Mouse (Mus musculus): Measurements from ENCODE around the gene Grin2c.

DNA sequence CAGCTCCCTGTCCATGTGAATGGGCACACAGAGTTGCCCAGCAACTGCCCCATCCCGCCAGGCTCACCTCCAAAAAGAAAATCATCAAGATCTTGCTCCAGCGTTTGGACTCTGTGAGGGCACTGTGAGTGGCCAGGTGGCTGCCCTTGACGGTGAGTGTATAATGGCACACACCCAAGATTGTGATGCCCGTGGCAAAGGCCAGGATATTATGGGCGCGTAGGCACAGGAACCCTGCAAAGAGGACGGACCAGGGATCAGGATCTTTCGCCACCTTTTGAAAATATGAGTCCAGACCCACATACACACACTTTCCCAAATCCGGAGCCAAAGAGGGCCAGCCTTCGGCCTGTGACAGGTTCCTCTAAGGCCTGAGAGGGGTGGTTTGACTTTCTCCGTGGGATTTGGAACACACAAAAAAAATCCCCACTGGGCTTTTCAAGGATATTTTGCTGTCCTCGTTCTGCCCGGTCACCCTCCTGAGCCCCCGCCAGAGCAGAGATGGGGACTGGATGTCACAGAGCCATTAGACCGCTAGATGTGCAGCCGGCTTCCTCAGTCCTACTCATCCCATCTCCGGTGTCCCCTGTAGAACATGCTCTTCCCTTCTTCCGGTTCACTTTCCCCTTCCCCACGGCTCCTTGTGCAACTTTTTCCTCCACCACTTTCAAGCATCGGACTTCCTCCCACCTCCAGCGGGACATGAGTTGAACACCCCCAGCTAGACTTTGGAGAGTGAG, 29.6 kb upstream of the Grin2c start:
- TF ChIP-seq CTCF (IDR thresholded peaks at IDR 0.05; ENCODE audit: extremely low read depth, insufficient read depth, low read length), result no peak
- TF ChIP-seq POLR2A (IDR thresholded peaks at IDR 0.05; ENCODE audit: extremely low read depth, insufficient read depth, low read length), result no peak
